Mouse (Mus musculus) bone marrow macrophage, adult 2 months (primary cell): ENCODE data around the gene Pip5k1c. TPM values are rescaled to one million over a fixed set of nuclear protein-coding genes. Genes with fewer than 3 reads are reported as not detected.
A peak's percentile ranks its signal among the peaks of the same experiment; 100 is the strongest.

Source experiments
- H3K27ac ChIP-seq: 2 replicates; pipeline ENCODE4 v1.5.1; 2012; ENCODE audit warnings: low read depth, low read length; ENCODE audit not compliant: insufficient read depth
- H3K4me1 ChIP-seq: 2 replicates; pipeline ENCODE4 v1.6.1; 2012; ENCODE audit warnings: low read length; ENCODE audit not compliant: control insufficient read depth, insufficient read depth
- H3K4me3 ChIP-seq: 2 replicates; pipeline ENCODE4 v1.5.1; 2012; ENCODE audit warnings: mild to moderate bottlenecking, low read length, moderate library complexity; ENCODE audit not compliant: insufficient read depth
- CTCF ChIP-seq: IDR thresholded peaks from 2 replicates; pipeline ENCODE4 v1.5.1; 2012; ENCODE audit warnings: low read depth, mild to moderate bottlenecking, low read length, moderate library complexity
- POLR2A ChIP-seq: IDR thresholded peaks from 2 replicates; pipeline ENCODE4 v1.6.1; 2012; ENCODE audit warnings: mild to moderate bottlenecking, low read depth, low read length, borderline replicate concordance
- polyA plus RNA-seq: library from polyadenylated mRNA; stranded (reverse); fragments of >200 nt; gene quantifications from 2 replicates; pipeline ENCODE4 v1.2.4, GENCODE M21; 2012; ENCODE audit not compliant: missing spikeins, insufficient read depth, insufficient read length

The Pip5k1c gene
- polyA plus RNA-seq, 1 experiment: 106 TPM

GRCm38 (mm10) chr10:81319330-81319699 lies 26.6 kb downstream of the Pip5k1c start:
- Histone ChIP-seq H3K27ac (peak overlapping the region; percentile 85), H3K4me3 (peak overlapping the region; percentile 58), H3K4me1 (peaks cover 15% of the 10 kb centered on the region)
- TF ChIP-seq POLR2A: no peak
- TF ChIP-seq CTCF: no peak

GRCm38 (mm10) chr10:81319741-81320549 lies 27.2 kb downstream of the Pip5k1c start:
- Histone ChIP-seq H3K27ac (peak overlapping the region; percentile 85), H3K4me3 (peak overlapping the region; percentile 58), H3K4me1 (peaks cover 15% of the 10 kb centered on the region)
- TF ChIP-seq POLR2A (no peak), CTCF (no peak)

- Histone ChIP-seq H3K4me1 (peaks cover 15% of the 10 kb centered on the region), H3K4me3 (peak within 1 kb of the TSS; percentile 92), H3K27ac (peak within 1 kb of the TSS; percentile 96)
- no peak for TF ChIP-seq POLR2A
- TF ChIP-seq CTCF: no peak
Observed at GRCm38 (mm10) chr10:81320550-81321347, 28.0 kb downstream of the Pip5k1c start, which contains the start of gene Cactin. Gene Cactin (plus strand): TSS chr10:81321103.

- Histone ChIP-seq H3K4me1 (peaks cover 15% of the 10 kb centered on the region), H3K4me3 (peak overlapping the region; percentile 92), H3K27ac (peak overlapping the region; percentile 96)
- TF ChIP-seq CTCF: no peak
- no peak for TF ChIP-seq POLR2A
Observed at GRCm38 (mm10) chr10:81321436-81321835, 28.7 kb downstream of the Pip5k1c start.

GRCm38 (mm10) chr10:81322444-81322843 lies 29.7 kb downstream of the Pip5k1c start:
- Histone ChIP-seq H3K4me1 (peaks cover 15% of the 10 kb centered on the region), H3K27ac (no peak overlapping the region), H3K4me3 (peak overlapping the region; percentile 14)
- TF ChIP-seq CTCF (no peak), POLR2A (no peak)

GRCm38 (mm10) chr10:81323141-81323775 lies 30.5 kb downstream of the Pip5k1c start:
- H3K4me3 ChIP-seq: no peak overlapping the region
- TF ChIP-seq POLR2A: no peak
- TF ChIP-seq CTCF: no peak
- H3K4me1 ChIP-seq: peaks cover 8% of the 10 kb centered on the region
- no peak overlapping the region for H3K27ac ChIP-seq

- Histone ChIP-seq H3K4me1 (peaks cover 1% of the 10 kb centered on the region), H3K27ac (no peak overlapping the region), H3K4me3 (no peak overlapping the region)
- TF ChIP-seq POLR2A (no peak), CTCF (no peak)
Observed at GRCm38 (mm10) chr10:81323791-81324530, 31.2 kb downstream of the Pip5k1c start.

GRCm38 (mm10) chr10:81325176-81325575 lies 32.4 kb downstream of the Pip5k1c start:
- H3K4me1 ChIP-seq: no peaks in the 10 kb centered on the region
- H3K27ac ChIP-seq: no peak overlapping the region
- H3K4me3 ChIP-seq: no peak overlapping the region
- TF ChIP-seq CTCF (no peak), POLR2A (no peak)

- no peak for TF ChIP-seq POLR2A
- TF ChIP-seq CTCF: no peak
- Histone ChIP-seq H3K4me1 (no peaks in the 10 kb centered on the region), H3K4me3 (no peak overlapping the region), H3K27ac (no peak overlapping the region)
Observed at GRCm38 (mm10) chr10:81325781-81326180, 33.0 kb downstream of the Pip5k1c start.

GRCm38 (mm10) chr10:81326858-81327257 lies 34.1 kb downstream of the Pip5k1c start:
- Histone ChIP-seq H3K4me1 (peaks cover 2% of the 10 kb centered on the region), H3K27ac (no peak overlapping the region), H3K4me3 (no peak overlapping the region)
- TF ChIP-seq POLR2A: no peak
- no peak for TF ChIP-seq CTCF
